Mouse (Mus musculus) kidney, postnatal 25 days (tissue): ENCODE results near the gene Tbc1d23.
"Not testable (repeated sequence)": the region's sequence is repeated elsewhere in the genome, so short reads cannot be mapped to it uniquely, and the experiment has no call there.

ENCODE experiments used
- DNase-seq, 2 experiments: peaks; one replicate each; pipeline ENCODE4 v3.0.0; 2021; ENCODE audit warnings: mixed read lengths in 2 of 2

Tbc1d23 gene

DNA sequence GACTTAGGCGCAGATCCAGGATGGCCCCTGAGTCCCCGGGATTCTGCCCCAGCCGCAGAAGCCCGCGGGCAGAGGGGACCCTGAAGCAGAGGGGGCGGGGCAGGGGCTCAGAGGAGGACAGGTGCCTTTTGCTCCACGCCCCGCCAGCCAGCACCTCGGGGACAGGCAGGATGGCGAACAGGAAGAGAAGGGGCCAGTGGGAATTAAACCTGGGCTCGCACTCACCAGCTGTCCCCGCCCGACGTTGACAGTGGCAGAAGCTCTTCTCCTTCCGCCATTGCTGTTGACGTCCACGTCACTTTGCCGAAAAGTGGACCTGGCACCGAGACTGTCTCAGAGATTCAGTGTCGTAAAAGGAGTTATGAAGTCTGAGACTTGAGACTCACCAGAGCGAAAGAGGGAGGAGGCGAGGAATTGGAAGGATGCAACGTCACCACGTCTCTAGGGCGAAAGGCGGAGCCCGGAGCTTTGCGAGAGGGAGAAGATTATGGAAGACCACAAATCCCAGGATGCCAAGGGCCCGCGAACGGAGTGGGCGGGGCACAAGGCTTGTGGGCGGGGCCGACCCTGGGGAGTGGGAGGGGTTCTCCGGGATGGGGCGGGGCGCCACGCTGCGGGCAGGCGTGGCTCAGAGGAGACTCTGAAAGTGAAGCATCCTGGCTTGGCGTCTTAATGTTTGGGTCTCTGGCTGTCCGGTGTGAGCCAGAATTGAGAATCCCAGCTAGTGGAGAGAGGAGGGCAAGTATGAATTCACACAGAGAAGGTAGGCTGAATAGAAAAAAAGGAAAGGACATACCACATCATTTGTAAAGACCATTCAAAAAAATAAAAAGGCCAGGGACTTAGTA lies at the start of gene Tbc1d23:
Gene Tbc1d23 (minus strand): TSS at position 416 of the 848 bp plus-strand sequence.
- peak; percentile 95 to 98 for DNase-seq

DNA sequence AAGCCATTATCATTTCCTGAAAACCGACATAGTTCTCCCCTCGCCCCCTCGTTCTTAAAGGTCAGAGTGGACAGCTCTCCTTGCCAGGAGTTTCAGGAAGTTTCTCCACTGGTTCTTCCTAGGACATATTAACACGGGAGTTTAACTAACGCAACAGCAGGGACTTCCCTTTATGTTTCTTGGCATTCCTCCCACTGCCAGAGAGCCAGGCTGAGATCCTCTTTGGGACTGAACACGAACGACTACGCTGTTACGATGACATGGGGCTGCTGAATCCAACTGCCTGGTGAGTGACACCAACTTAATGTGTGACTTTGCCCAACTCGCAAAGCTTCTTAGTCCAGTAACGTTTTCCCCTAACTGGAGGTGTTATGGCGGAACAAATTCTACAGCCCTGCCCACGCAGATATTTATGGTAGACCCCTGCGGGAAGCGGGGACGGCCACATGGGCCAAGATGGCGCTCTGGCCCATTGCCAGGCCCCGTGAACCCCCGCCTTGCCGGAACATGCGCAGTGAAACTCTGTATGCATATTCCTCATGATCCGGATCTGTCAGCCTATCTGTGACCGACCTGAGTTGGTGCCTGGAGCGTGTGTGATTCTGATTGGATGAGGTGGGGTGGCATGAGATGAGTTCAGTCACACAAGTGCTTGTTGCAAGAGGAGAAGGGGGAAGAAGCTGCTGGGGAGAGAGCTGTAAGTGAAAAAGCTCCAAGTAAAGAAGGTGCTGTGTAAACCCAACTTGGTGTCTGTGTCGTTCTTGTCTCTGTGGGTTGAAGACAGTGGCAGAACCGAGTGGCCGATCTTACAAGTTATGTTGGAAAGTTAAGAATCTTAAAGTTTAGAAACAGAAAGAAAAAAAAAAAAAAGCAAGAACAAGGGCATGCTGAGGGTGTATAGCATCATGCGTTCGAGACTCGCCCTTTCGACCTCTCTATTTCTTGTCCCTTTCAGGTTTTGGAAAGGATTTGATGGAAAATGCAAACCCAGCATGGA lies 49.2 kb upstream of the Tbc1d23 start:
- no peak for DNase-seq

DNA sequence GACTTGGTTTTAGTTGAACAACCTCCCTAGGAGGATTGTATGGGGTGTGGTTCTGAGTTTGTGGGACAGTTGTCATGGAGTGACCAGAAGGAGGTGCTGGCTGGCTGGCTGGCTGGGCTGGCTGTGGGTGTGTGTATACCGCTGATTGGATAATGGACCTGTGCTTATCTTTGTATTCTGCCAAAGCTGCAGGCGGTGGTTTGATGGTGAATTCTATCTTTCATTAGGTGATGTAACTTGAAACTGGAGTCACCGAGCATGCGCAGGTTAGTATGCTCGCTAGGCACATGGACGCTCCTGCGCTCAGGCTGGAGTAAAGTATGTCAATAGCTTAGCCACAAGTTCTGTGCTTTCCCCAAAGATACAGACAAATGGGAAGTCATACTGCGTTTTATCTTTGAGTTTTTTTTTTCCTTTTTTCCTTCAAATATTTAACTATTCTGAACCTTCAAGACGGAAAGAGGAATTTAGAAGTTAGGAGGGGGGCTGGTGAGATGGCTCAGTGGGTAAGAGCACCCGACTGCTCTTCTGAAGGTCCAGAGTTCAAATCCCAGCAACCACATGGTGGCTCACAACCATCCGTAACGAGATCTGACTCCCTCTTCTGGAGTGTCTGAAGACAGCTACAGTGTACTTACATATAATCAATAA lies 47.8 kb upstream of the Tbc1d23 start:
- no peak for DNase-seq

DNA sequence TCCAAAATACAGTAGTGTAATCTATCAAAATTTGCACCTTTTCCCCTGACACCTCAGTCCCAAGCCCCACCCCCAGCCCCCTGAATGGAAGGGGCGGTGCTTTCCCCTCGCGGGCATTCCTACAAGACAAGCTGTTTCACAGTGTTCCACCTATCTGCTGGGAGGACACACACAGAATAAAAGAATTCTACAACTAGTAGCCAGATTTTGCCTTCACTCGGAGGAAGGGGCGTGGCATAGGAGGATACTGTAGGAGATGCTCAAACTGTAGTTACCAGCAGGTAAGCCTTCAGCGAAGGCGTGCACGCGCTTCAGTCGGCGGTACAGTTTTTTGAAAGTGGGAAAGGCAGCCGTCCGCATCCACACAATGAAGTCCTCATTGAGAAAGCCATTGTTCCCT lies 38.4 kb upstream of the Tbc1d23 start:
- DNase-seq, result no peak

DNA sequence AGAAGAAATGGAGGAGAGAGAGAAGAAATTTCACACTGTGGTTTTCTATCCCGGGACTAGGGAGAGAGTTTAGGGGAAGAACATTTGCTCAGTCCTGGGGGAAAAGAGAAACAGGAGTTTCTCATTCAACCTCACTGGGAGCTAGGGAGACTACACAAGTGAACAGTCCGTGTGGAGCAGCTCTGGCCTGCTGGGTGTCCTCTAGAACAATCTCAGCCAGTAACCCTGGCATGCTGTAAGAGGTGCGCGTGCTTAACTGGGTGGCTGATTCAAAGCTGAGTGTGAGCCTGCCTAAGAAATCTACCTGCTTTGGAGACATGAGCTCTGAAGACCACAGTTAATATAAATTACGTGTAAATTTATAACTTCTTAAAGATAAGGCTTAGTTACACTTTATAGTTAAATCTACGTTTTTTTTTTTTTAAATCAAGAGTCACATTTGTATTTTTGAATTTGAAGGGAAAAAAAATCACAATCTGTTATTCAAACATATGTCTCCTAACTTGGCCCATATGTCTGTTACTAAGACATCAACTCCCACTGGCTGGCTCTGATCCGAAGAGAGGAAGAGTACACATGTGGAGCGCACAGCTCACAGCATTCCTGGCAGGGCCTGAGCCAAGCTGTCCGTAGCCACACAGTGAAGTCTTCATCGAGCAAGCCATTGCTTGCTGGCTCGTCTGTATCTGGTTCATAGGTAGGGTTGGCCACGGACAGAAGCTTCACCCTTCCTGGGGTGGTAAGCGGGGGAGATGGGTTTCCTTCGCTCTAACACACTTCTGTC lies 36.9 kb upstream of the Tbc1d23 start:
- DNase-seq, result no peak

DNA sequence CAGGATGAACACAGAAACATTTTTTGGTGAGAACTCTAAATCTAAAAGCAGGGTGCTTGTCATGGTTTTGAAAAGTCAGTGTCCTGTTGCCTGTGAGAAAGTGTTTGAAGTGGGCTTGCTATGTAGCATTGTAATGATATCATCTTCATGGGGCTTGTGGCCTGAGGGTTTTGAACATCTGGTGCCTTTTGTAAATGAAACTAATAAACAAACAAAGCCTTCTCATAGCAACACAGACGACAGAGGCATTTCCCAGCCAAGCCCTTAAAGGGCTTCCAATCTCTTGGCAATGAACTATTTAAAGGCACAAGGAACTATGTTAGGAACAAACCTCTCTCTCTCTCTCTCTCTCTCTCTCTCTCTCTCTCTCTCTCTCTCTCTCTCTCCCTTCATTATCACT lies 35.8 kb upstream of the Tbc1d23 start:
- no peak for DNase-seq

DNA sequence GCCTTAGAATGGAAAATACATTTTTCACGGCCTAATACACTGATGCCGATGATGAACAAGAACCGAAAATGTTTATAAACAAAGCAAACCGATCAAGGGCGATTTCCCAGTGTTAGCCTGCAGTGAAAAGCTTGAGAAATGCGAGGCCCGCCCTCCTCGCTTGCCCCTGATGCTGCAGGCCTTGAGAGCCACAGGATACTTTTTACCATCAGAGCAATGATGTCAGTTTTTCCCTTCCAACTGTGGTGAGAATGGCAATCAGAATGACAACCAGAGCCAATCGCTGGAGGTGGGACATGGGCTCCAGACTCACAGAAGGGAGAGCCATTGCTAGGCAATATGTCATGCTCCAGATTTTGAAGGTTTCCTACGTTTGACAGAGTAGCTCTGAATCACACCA lies 28.8 kb upstream of the Tbc1d23 start:
- no peak for DNase-seq

DNA sequence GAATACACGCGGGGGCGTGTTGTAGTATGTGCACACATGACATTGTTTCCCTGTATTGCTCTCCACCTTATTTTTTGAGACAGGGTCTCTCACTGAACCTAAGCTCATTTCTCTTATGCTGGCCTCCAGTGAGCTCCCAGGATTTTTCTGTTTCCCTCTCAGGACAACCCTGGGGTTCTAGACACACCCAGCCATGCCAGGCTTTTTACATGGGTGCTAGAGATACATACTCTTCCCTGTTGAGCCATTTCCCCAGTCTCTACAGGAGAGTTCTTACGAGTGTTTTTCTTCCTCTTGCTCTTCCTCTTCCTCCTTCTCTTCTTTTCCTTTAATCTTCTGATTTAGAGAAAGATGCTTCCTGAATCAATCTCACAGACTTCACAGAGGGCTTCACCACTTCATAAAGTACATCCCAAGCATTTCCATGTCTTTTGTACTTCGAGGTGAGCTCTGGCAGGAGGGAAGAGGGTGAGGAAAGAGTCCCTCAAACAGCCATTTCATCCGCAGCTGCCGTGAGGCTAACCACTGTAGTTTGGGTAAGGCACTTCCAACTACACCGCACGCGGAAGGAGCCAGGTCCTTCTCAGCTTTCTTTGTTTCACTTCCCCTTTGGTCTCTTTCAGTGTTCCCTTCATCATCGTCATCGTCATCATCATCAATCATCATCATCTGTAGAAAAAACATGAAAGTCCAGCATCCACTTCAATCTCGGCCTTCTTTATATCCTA lies 28.2 kb upstream of the Tbc1d23 start:
- no peak for DNase-seq

DNA sequence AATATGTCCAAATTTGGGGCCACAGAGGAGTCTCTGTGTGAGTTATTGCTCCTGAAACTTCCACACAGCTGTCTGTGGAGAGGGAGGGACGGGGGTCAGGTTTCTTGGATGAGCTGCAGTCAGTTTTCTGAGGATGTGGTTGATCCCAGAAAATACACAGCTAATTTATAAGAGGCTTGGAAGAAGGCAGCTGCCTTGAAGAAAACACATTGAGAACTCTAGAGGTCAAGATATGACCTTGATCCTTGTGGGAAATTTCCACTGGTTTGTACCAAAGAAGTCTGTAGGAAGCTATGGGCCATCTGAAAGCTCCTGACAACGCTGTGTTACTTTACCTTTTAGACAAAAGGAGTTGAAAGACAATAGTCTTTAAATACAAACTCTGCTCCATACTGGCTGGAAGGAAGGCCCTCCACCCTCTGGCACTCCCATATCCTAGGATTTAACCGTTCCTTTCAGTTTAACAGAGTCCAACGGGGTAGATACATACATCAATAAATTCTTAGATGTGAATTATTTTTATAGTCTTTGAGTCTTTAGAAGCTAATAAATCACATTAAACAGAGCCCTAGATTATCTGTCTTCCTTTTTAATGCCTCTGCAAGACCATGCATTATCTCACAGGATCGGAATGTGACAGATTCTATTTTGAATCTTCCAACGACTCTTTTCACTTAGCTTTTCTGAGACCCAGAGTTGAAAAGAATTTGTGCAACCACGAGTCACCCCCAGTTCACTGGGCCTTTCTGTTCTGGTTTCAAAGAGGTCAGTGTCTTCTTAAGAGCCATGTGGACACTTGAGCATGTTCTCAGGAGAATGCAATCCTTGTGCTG lies 20.5 kb upstream of the Tbc1d23 start:
- DNase-seq, result peak; percentile 27 to 54

DNA sequence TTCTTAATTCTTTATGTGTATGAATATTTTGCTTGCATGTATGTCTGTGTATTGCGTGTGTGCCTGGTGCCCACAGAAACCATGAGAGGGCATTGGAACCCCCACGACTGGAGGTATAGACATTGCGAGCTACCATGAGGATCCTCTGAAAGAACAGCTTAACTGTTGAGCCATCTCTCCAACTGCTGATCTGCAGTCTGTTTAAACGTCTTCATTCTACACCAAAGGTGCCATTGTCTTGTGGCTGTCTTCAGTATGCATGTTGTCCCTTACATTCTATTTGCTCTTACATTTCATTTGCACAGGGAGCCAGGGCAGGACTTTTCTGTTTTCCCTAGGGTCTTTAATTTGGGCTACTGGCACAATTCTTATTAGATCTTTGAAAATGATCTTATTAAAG lies 19.7 kb upstream of the Tbc1d23 start:
- DNase-seq, result no peak

DNA sequence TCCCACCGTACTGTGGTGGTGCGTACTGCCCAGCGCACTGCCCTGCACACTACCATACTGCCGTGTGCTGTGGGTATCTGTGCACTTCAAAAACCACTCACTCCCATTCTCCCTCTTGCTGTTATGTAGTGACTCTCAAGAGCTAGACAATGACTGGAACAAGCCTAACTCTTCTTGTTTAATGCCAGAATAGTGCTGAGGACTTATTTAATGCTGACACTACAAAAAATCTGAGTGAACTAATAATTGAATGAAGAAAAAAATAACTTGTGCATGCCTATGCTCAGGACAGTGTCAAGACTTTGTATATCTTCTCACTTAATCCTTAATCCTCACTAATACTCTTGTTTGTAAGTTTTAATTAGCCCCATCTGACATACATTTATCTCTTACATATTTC lies 16.2 kb upstream of the Tbc1d23 start:
- no peak for DNase-seq

DNA sequence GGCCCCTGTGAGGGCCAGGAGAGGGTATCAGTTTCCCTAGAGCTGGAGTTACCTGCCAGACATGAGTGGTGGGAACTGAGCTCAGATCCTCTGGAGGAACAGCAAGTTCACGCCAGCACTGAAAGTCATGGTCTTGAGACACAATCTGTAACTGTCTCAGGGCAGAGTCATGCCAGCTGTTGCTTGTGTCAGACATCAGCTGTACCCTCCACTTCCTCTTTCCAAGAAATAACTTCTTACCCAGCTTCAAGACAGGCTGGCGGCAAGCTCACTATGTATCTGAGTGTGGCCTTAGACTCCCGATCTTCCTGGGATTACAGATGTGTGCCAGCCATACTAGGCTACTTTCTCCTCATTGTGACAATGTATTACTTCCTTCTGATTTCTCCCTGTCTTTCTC lies 15.3 kb upstream of the Tbc1d23 start:
- no peak for DNase-seq

DNA sequence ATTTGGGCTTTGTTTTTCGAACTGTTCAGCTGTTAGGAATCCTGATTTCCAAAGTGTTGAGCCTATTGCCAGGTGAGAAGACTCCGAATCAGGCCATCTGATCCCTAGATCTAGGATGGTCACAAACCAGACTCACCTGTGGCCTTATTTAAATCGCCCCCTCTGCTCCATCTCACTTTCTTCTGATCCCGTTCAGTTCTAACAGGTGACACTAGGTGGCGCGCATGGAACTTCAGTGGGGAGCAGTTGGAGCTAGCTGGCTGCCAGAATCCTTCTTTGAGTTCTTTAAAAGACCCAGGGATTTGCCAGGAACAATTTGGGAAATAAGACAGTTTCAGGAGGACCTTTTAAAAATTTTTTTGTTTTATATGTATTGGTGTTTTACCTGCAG lies 12.5 kb upstream of the Tbc1d23 start:
- DNase-seq, result peak; percentile 82 to 91

DNA sequence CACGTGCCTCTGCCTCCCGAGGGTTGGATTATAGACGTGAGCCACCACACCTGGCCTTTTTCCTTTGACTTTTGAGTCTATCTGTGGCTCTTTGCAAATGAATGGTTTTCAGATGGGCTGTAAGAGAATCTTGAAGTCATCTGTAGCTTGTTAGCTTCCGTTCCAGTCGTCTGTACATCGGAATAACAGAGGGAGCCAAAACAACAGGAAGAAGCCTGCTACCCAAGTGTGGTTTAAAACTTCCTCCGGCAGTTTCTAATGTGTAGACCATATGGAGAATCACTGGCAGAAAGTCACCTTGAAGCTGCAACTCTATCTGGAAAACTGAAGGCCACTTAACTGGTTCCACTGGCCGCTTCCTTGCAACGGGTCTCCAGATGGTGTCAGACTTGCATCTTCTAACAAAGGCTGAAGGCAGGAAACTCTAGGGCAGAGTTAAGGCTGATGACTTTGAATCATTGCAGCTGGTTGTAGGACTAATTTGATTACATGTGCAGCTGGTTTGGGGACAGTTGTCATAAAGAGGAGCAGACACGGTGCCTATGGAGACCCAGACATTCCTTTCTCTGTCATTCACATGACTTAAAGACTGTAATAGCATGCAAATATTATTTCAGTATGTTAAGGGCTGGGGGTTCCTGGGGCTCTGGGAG lies 12.0 kb upstream of the Tbc1d23 start:
- peak; percentile 23 to 42 for DNase-seq

DNA sequence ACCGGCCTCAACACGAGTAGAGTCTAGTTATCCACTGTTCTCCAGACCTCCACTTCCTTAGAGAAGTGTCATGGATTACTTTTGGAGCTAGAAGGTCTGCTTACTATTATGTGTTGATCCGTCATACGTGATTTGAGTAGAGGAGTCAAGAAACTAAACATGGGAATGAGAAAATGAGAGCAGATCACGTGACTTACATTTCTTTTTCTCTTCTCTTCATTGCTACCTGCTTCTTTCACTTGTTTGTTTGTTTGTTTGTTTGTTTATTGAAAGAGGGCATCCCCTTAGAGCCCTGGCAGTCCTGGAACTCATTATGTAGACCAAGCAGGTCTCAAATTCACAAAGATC lies 11.5 kb upstream of the Tbc1d23 start:
- DNase-seq, result no peak

DNA sequence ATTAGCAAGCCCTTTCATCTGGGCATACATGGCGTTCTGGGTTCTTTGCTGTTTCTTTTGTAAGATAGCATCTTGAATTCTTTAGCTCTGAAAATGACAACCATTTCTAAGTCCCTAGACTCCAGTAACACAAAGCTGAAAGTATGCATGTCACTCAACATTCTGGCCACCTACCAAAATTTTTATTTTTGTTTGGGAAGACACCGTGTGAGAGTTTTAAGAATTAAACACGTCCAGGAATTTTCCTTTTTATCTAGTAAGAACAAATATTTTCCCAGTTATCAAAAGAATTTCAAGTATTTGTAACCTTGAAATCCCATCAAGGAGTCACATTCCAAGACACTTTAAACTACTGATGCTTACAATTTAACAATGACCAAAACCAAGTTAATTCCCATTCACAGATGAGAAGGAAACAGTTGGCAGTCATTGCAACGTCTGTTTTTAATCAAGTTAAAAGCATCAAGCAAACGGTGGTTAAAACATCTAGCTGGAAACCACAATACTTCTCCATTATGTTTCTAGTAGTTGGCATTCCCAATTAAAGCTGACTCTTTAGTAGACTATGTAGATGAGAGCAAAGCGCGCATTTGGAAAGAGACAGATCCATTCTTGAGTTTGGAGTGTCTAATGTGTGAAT lies 4.7 kb upstream of the Tbc1d23 start:
- DNase-seq, result no peak

DNA sequence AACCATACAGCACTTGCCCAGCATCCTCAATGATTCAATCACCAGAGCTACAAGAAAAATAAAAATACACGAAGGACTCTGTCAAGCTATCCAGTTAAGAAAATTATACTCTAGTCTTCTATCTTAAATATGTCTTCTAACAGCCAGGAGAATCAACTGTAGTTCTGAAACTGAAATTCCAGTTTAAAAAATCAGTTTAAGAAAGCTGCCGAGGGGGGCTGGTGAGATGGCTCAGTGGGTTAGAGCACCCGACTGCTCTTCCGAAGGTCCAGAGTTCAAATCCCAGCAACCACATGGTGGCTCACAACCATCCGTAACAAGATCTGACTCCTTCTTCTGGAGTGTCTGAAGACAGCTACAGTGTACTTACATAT lies 620 bp upstream of the Tbc1d23 start:
- DNase-seq, result not testable (repeated sequence)

DNA sequence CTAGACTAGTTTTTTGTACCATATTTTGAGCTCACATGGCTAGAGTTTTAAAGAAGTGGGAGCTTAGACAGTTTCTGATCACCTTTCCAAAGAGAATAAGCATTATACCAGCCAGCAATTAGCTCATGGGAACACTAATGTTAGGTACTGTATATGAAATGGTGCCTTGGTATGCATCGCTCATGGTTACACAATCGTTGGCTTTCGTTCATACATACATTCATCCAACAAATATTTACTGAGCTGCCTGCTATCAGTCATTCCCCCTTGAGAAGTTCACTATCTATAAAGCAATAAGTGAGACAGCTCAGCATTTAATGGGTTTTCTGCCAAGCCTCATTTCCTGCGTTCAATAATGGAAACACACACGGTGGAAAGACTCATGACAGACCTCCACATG lies 4.9 kb downstream of the Tbc1d23 start:
- no peak for DNase-seq

DNA sequence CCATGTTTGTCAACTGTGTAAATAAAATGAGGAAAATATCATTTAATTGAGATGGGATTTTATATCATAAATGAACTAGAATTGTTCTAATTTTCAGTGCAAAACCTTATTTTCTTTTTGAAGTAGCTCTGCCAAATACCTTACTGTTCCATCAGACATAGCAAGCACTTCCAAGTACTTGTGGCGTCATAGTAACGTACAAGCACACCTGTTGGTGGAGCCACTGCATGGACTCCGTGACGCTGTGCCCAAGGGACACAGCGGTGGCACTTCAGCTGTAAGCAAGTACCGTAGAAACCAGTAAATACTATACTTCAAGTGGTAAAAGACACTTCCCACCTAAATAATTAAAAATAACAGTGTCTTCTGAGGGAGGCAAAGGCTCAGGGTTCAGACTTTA lies 10.9 kb downstream of the Tbc1d23 start:
- no peak for DNase-seq

DNA sequence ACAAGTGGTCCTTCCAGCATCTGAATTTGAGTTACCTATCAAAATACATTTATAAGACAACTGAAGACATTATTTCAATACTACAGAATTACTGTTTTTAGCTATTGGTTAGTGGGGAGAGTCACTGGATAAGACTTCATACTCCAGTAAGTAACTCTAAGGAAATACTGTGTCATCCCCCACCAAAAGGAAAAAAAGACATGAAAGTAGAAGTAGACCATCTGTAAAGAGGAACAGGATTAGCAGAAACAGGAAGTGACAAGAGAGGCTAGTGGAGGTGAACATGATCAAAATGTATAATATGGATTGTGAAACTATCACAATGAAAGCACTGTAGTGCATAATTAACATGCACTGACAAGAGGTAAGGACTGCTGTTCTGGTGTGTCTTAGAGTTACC lies 15.3 kb downstream of the Tbc1d23 start:
- no peak for DNase-seq
